Comparison of ENCODE assay signal across 8 mouse cellular contexts in genomic region chr2:174330616-174331191, GRCm38 (mm10). TPM values are rescaled to one million over a fixed set of nuclear protein-coding genes. Genes with fewer than 3 reads are reported as not detected.
DNase-seq lines count a peak whose midpoint lies in the region; ATAC-seq and TF ChIP-seq lines count a peak whose summit lies in the region.

No protein-coding gene starts in this region.

- H3K4me2 ChIP-seq in forebrain, embryonic 16.5 days (ENCODE audit: low read length): peak overlapping the region; percentile 49

- peak overlapping the region; percentile 84 for H3K4me3 ChIP-seq in cerebellum, adult 2 months (replicated peaks; ENCODE audit: insufficient read depth, low read depth, low read length)
- H3K4me3 ChIP-seq in forebrain, embryonic 16.5 days (replicated peaks; ENCODE audit: low read length): peak overlapping the region; percentile 93

- H3K27ac ChIP-seq in cerebellum, adult 2 months (ENCODE audit: insufficient read depth, low read length): peak overlapping the region; percentile 96
- H3K27ac ChIP-seq in forebrain, embryonic 16.5 days (ENCODE audit: low read length): peak overlapping the region; percentile 98

- DNase-seq in MN1 (ENCODE audit: low spot score): peak; percentile 82
- DNase-seq in cerebellum, adult 2 months: peak in 1 of 2 experiments; percentile 72
- peak; percentile 73 to 89 for DNase-seq in heart, postnatal 36 days
- peak; percentile 62 to 70 for DNase-seq in layer of hippocampus, postnatal 36 days
- DNase-seq in lung, postnatal 36 days: peak; percentile 80
- DNase-seq in retina, postnatal 7 days (ENCODE audit: low read depth, low spot score): peak; percentile 58
- peak; percentile 31 for DNase-seq in urinary bladder, postnatal 10 days (ENCODE audit: low spot score)

- peak; percentile 34 for ATAC-seq in forebrain, embryonic 16.5 days

- H3K36me3 ChIP-seq in forebrain, embryonic 16.5 days (ENCODE audit: control insufficient read depth, insufficient read depth): no peaks in the 10 kb centered on the region

- intact Hi-C loops in heart, postnatal 36 days (cut with DNase I): loop anchor here (2.0 to 10.0 kb wide), 2 partner anchors 58 to 1326 kb away; partner anchors contain the start of gene Rae1

- no peak for TF ChIP-seq POLR2A in cerebellum, adult 2 months (IDR thresholded peaks at IDR 0.05; ENCODE audit: borderline replicate concordance, insufficient read depth, low read length)

- 2% methylated on average over 46 of the region's 48 CpGs for WGBS in cerebellum, adult 2 months
- under 1% methylated on average over 35 of the region's 48 CpGs for WGBS in forebrain, embryonic 16.5 days

- peak overlapping the region; percentile 85 for H3K9ac ChIP-seq in forebrain, embryonic 16.5 days (replicated peaks; ENCODE audit: low read depth, low read length)

- no peak for TF ChIP-seq CTCF in cerebellum, adult 2 months (IDR thresholded peaks at IDR 0.05; ENCODE audit: borderline replicate concordance, insufficient read depth, low read depth, low read length)

- no peaks in the 10 kb centered on the region for H3K9me3 ChIP-seq in forebrain, embryonic 16.5 days (ENCODE audit: control insufficient read depth, low read length)

- H3K27me3 ChIP-seq in cerebellum, adult 2 months (ENCODE audit: control insufficient read depth, insufficient read depth, low read length): no peaks in the 10 kb centered on the region
- no peaks in the 10 kb centered on the region for H3K27me3 ChIP-seq in forebrain, embryonic 16.5 days (replicated peaks; ENCODE audit: control insufficient read depth, insufficient read depth, low read length)

- H3K4me1 ChIP-seq in cerebellum, adult 2 months (ENCODE audit: control insufficient read depth, insufficient read depth, low read length): peaks cover 3% of the 10 kb centered on the region; the same call in 1 of the 2 replicates
- H3K4me1 ChIP-seq in forebrain, embryonic 16.5 days (replicated peaks; ENCODE audit: control insufficient read depth, insufficient read depth, low read length): peaks cover 45% of the 10 kb centered on the region

RNA-seq across cellular contexts. Expression of gene Gm20721, which starts 15.8 kb away (rescaled TPM):
- 0.06 and 0.07 TPM in 2 replicates for polyA plus RNA-seq in cerebellum, adult 2 months (2012; rRNA removed)
- polyA plus RNA-seq in forebrain, embryonic 16.5 days (2015; fragmentation: Nextera tagmentation; extraction: Ambion mirVana): 11.4 and 13.5 TPM in 2 replicates
- 1 to 10 TPM; 2.4 TPM for total RNA-seq in heart, postnatal 36 days (2021)
- total RNA-seq in layer of hippocampus, postnatal 36 days (2021): 1 to 10 TPM; 1.7 to 2.7 TPM

RNA-seq across cellular contexts. Expression of gene Gnas, which starts 46.6 kb away (rescaled TPM):
- 2,758 and 2,923 TPM in 2 replicates for polyA plus RNA-seq in cerebellum, adult 2 months (2012; rRNA removed)
- 1,187 and 1,213 TPM in 2 replicates for polyA plus RNA-seq in forebrain, embryonic 16.5 days (2015; fragmentation: Nextera tagmentation; extraction: Ambion mirVana)
- total RNA-seq in heart, postnatal 36 days (2021): 1,000 to 10,000 TPM; 1,171 to 1,227 TPM
- total RNA-seq in layer of hippocampus, postnatal 36 days (2021): 1,000 to 10,000 TPM; 1,740 to 1,859 TPM
